21 mouse cellular contexts compared by ENCODE assay signal in genomic region chr1:58235405-58235804, GRCm38 (mm10). TPM values are rescaled to one million over a fixed set of nuclear protein-coding genes. Genes with fewer than 3 reads are reported as not detected.
DNase-seq lines count a peak whose midpoint lies in the region; ATAC-seq and TF ChIP-seq lines count a peak whose summit lies in the region.
"Had no signal": no experiment of that assay in that cellular context is flagged by ENCODE, and none has a peak within 500 bp of the region (broad histone marks: within the 10 kb centered on the region; RNA-seq: fewer than 3 reads in every experiment).

No protein-coding gene starts in this region.

- no peaks in the 10 kb centered on the region for H3K9me3 ChIP-seq in liver, embryonic 14.5 days (ENCODE audit: control insufficient read depth, low read length)
- H3K9me3 ChIP-seq in liver, embryonic 12.5 days (replicated peaks), result no peaks in the 10 kb centered on the region
- H3K9me3 ChIP-seq: embryonic facial prominence, embryonic 10.5 days; heart, embryonic 13.5 days; hindbrain, embryonic 10.5 days had no signal

- peak; percentile 39 for DNase-seq in heart, adult 11 months
- DNase-seq in heart, postnatal 25 days (ENCODE audit: low spot score), result no peak
- no peak for DNase-seq in liver, embryonic 14.5 days (ENCODE audit: low read depth in 3 of 3, low spot score in 3 of 3)
- peak; percentile 8 for DNase-seq in 416B (ENCODE audit: low read depth)
- DNase-seq in brain, embryonic 14.5 days (ENCODE audit: low read depth), result peak; percentile 11
- no peak for DNase-seq in adrenal gland, adult 2 months
- DNase-seq in adrenal gland, postnatal 36 days, result no peak
- DNase-seq: adrenal gland, postnatal 25 days; B cell, adult 2 months; cerebellum, postnatal 14 days; gastrocnemius, postnatal 14 days; kidney, adult 2 months; right cerebral cortex, postnatal 25 days had no signal

- H3K4me3 ChIP-seq in liver, embryonic 14.5 days (ENCODE audit: insufficient read depth in 1 of 2, low read depth in 2 of 2, low read length in 2 of 2), result no peak overlapping the region
- no peak overlapping the region for H3K4me3 ChIP-seq in liver, embryonic 12.5 days
- H3K4me3 ChIP-seq: embryonic facial prominence, embryonic 10.5 days; heart, embryonic 13.5 days; hindbrain, embryonic 10.5 days; myocyte had no signal

- peaks cover 0 to 5% of the 10 kb centered on the region in 2 experiments; a peak in 1 of 4 replicates for H3K4me1 ChIP-seq in liver, embryonic 14.5 days (replicated peaks; ENCODE audit: control insufficient read depth in 2 of 2, insufficient read depth in 2 of 2, low read length in 1 of 2)
- no peaks in the 10 kb centered on the region for H3K4me1 ChIP-seq in liver, embryonic 12.5 days

- H3K36me3 ChIP-seq in liver, embryonic 14.5 days (replicated peaks; ENCODE audit: control insufficient read depth, insufficient read depth, low read depth), result no peaks in the 10 kb centered on the region
- no peaks in the 10 kb centered on the region for H3K36me3 ChIP-seq in liver, embryonic 12.5 days
- H3K36me3 ChIP-seq: embryonic facial prominence, embryonic 10.5 days; heart, embryonic 13.5 days; hindbrain, embryonic 10.5 days had no signal

- no peak overlapping the region for H3K9ac ChIP-seq in liver, embryonic 14.5 days (replicated peaks)
- no peak overlapping the region for H3K9ac ChIP-seq in liver, embryonic 12.5 days
- H3K9ac ChIP-seq: heart, embryonic 13.5 days had no signal

- no peak for TF ChIP-seq EP300 in liver, embryonic 14.5 days (IDR thresholded peaks at IDR 0.05; ENCODE audit: low read depth)

- ATAC-seq in liver, embryonic 14.5 days (ENCODE audit: insufficient read depth), result no peak
- no peak for ATAC-seq in liver, embryonic 12.5 days

- intact Hi-C loops in heart, postnatal 25 days (cut with DNase I), result no loop called here

- no peaks in the 10 kb centered on the region for H3K27me3 ChIP-seq in liver, embryonic 14.5 days (ENCODE audit: control insufficient read depth, insufficient read depth, low read length)
- no peaks in the 10 kb centered on the region for H3K27me3 ChIP-seq in liver, embryonic 12.5 days (replicated peaks)
- H3K27me3 ChIP-seq: heart, embryonic 13.5 days had no signal

- no peak overlapping the region for H3K27ac ChIP-seq in liver, embryonic 14.5 days
- no peak overlapping the region for H3K27ac ChIP-seq in liver, embryonic 12.5 days
- H3K27ac ChIP-seq: embryonic facial prominence, embryonic 10.5 days; heart, embryonic 13.5 days; hindbrain, embryonic 10.5 days had no signal

- TF ChIP-seq CTCF in liver, embryonic 14.5 days (IDR thresholded peaks at IDR 0.05; ENCODE audit: low read depth), result 0 out of 2 replicates have a peak, but pooled peaks have one; percentile 20
- peak; percentile 24; the same call in 1 of the 2 replicates for TF ChIP-seq CTCF in brain, embryonic 14.5 days (IDR thresholded peaks at IDR 0.05; ENCODE audit: borderline replicate concordance, extremely low read depth, insufficient read depth, insufficient read length)

- H3K4me2 ChIP-seq in liver, embryonic 14.5 days (ENCODE audit: low read depth), result no peak overlapping the region
- H3K4me2 ChIP-seq in liver, embryonic 12.5 days, result no peak overlapping the region
- H3K4me2 ChIP-seq: heart, embryonic 13.5 days had no signal

- 43% methylated on average over 5 of the region's 5 CpGs for WGBS in liver, embryonic 14.5 days (ENCODE audit: insufficient replicate concordance)
- 35% methylated on average over 5 of the region's 5 CpGs for WGBS in liver, embryonic 12.5 days (ENCODE audit: insufficient replicate concordance)

- no peak for TF ChIP-seq POLR2A in brain, embryonic 14.5 days (IDR thresholded peaks at IDR 0.05; ENCODE audit: borderline replicate concordance, extremely low read depth, insufficient read depth, insufficient read length, poor library complexity, severe bottlenecking)

RNA-seq across cellular contexts. Expression of gene Aox4, which starts 25.2 kb away (rescaled TPM):
- not detected for total RNA-seq in heart, postnatal 25 days (2021)
- polyA plus RNA-seq in liver, embryonic 14.5 days (2012; rRNA removed), result 0.10 and 0.75 TPM in 2 replicates
- 0.22 and 0.25 TPM in 2 replicates for polyA plus RNA-seq in liver, embryonic 14.5 days (2014; fragmentation: Nextera tagmentation; extraction: Ambion mirVana)
- 0.82 and 0.85 TPM in 2 replicates for polyA plus RNA-seq in liver, embryonic 12.5 days (2016; fragmentation: Nextera tagmentation; extraction: Ambion mirVana)
- 0.22 and 0.40 TPM in 2 replicates for polyA plus RNA-seq in brain, embryonic 14.5 days (2012; rRNA removed)
- under 1 TPM in 1 of 2 experiments, not detected in 1; 0.10 TPM for total RNA-seq in adrenal gland, adult 2 months (2021)
- polyA plus RNA-seq in adrenal gland, adult 2 months (2012; rRNA removed), result not detected in 2 replicates
- under 1 TPM in 1 of 2 experiments, not detected in 1; 0.07 TPM for total RNA-seq in adrenal gland, postnatal 36 days (2021)
- total RNA-seq: adrenal gland, postnatal 25 days had no signal
- polyA plus RNA-seq: myocyte had no signal

RNA-seq across cellular contexts. Expression of gene Aox2, which starts 42.7 kb away (rescaled TPM):
- total RNA-seq in heart, postnatal 25 days (2021), result not detected
- 0.01 TPM in 1 of 2 replicates, not detected in the other for polyA plus RNA-seq in liver, embryonic 14.5 days (2012; rRNA removed)
- not detected in 2 replicates for polyA plus RNA-seq in liver, embryonic 14.5 days (2014; fragmentation: Nextera tagmentation; extraction: Ambion mirVana)
- polyA plus RNA-seq in liver, embryonic 12.5 days (2016; fragmentation: Nextera tagmentation; extraction: Ambion mirVana), result not detected in 2 replicates
- polyA plus RNA-seq in brain, embryonic 14.5 days (2012; rRNA removed), result 0.01 and 0.04 TPM in 2 replicates
- total RNA-seq in adrenal gland, adult 2 months (2021), result under 1 TPM; 0.24 to 0.55 TPM
- polyA plus RNA-seq in adrenal gland, adult 2 months (2012; rRNA removed), result 0.02 TPM in 1 of 2 replicates, not detected in the other
- total RNA-seq in adrenal gland, postnatal 36 days (2021), result under 1 TPM; 0.30 to 0.86 TPM
- total RNA-seq: layer of hippocampus, postnatal 14 days had no signal
- polyA plus RNA-seq: heart, embryonic 13.5 days; limb, embryonic 11.5 days; lung, embryonic 16.5 days; myocyte had no signal

Comparison
In these comparisons a context has a peak if more than half of its experiments do, and no peak if none do; other contexts are left out.
1. DNase-seq: peak in heart, adult 11 months (single experiment), 416B (single experiment) and brain, embryonic 14.5 days (single experiment); none in heart, postnatal 25 days (single experiment), liver, embryonic 14.5 days (0 of 3), adrenal gland, adult 2 months (single experiment) and adrenal gland, postnatal 36 days (0 of 2).